Mouse (Mus musculus) limb, embryonic 13.5 days (tissue): Measurements from ENCODE around the gene Prrx2. TPM values are rescaled to one million over a fixed set of nuclear protein-coding genes. Genes with fewer than 3 reads are reported as not detected.

Source experiments
- ATAC-seq: fragments of 200-750 bp; cut with Nextera tagmentation; 2 replicates; pipeline ENCODE4 v1.8.0; 2017; ENCODE audit warnings: low read depth, moderate number of reproducible peaks, moderate TSS enrichment; ENCODE audit not compliant: low FRiP score
- H3K27ac ChIP-seq: fragments of 300-500 bp; sonication (generic); 2 replicates; pipeline ENCODE4 v1.5.1; 2015; ENCODE audit warnings: inconsistent platforms, mild to moderate bottlenecking, moderate library complexity
- H3K27me3 ChIP-seq: fragments of 300-500 bp; sonication (generic); 2 replicates; pipeline ENCODE4 v1.6.1; 2015; ENCODE audit warnings: mild to moderate bottlenecking, inconsistent platforms
- H3K36me3 ChIP-seq: fragments of 300-500 bp; sonication (generic); 2 replicates; pipeline ENCODE4 v1.6.1; 2015; ENCODE audit warnings: inconsistent platforms, mild to moderate bottlenecking, moderate library complexity
- H3K4me1 ChIP-seq: fragments of 300-500 bp; sonication (generic); 2 replicates; pipeline ENCODE4 v1.6.1; 2015; ENCODE audit warnings: inconsistent platforms
- H3K4me2 ChIP-seq: fragments of 300-500 bp; sonication (generic); replicated peaks from 2 replicates; pipeline ENCODE4 v1.6.1; 2015; ENCODE audit warnings: inconsistent platforms, mild to moderate bottlenecking, moderate library complexity
- H3K4me3 ChIP-seq: fragments of 300-500 bp; sonication (generic); 2 replicates; pipeline ENCODE4 v1.5.1; 2015; ENCODE audit warnings: moderate library complexity, mild to moderate bottlenecking, inconsistent platforms
- H3K9ac ChIP-seq: fragments of 300-500 bp; sonication (generic); 2 replicates; pipeline ENCODE4 v1.6.1; 2015; ENCODE audit warnings: mild to moderate bottlenecking, inconsistent platforms
- H3K9me3 ChIP-seq: fragments of 300-500 bp; sonication (generic); 2 replicates; pipeline ENCODE4 v1.6.1; 2016; ENCODE audit warnings: inconsistent platforms
- WGBS: fragments of 180-500 bp; shearing (Covaris S2); methylation state at CpG from one replicate; pipeline ENCODE4 v1.1.7; 2015; 5-methylcytosine and 5-hydroxymethylcytosine counted together
- polyA plus RNA-seq: library from polyadenylated mRNA; unstranded; fragments of >200 nt; fragmentation: Nextera tagmentation; extraction: Ambion mirVana; gene quantifications from 2 replicates; pipeline ENCODE4 v1.2.1, GENCODE M21; 2015

The Prrx2 gene
- polyA plus RNA-seq, 1 experiment from 2014 or later, result 93.6 TPM

- Histone ChIP-seq H3K9ac (peak overlapping the region; percentile 96), H3K4me1 (peaks cover 28% of the 10 kb centered on the region), H3K27ac (peak overlapping the region; percentile 61; the same call in 1 of the 2 replicates), H3K4me2 (peak overlapping the region; percentile 97), H3K4me3 (peak overlapping the region; percentile 99), H3K9me3 (no peaks in the 10 kb centered on the region), H3K36me3 (peaks cover 48% of the 10 kb centered on the region), H3K27me3 (no peaks in the 10 kb centered on the region)
- ATAC-seq, result 0 out of 2 replicates have a peak, but pooled peaks have one; percentile 2
- 32% methylated on average over 26 of the region's 26 CpGs for WGBS
Measured at GRCm38 (mm10) chr2:30826825-30827748, 7.7 kb upstream of the Prrx2 start.

GRCm38 (mm10) chr2:30827749-30828475 is 6.9 kb upstream of the Prrx2 start:
- no peaks in the 10 kb centered on the region for H3K9me3 ChIP-seq
- H3K4me3 ChIP-seq, result peak overlapping the region; percentile 99
- peak overlapping the region; percentile 96 for H3K9ac ChIP-seq
- H3K27ac ChIP-seq, result peak overlapping the region; percentile 61; the same call in 1 of the 2 replicates
- peaks cover 33% of the 10 kb centered on the region for H3K4me1 ChIP-seq
- ATAC-seq, result peak; percentile 86
- H3K36me3 ChIP-seq, result peaks cover 40% of the 10 kb centered on the region
- peak overlapping the region; percentile 97 for H3K4me2 ChIP-seq
- H3K27me3 ChIP-seq, result no peaks in the 10 kb centered on the region
- WGBS, result under 1% methylated on average over 63 of the region's 63 CpGs

- Histone ChIP-seq H3K9ac (no peak overlapping the region), H3K4me3 (no peak overlapping the region), H3K4me2 (no peak overlapping the region), H3K36me3 (peaks cover 26% of the 10 kb centered on the region), H3K9me3 (no peaks in the 10 kb centered on the region), H3K4me1 (peaks cover 38% of the 10 kb centered on the region), H3K27ac (no peak overlapping the region), H3K27me3 (no peaks in the 10 kb centered on the region)
- ATAC-seq, result no peak
- WGBS, result 41% methylated on average over 5 of the region's 5 CpGs
Measured at GRCm38 (mm10) chr2:30829315-30829714, 5.5 kb upstream of the Prrx2 start.

GRCm38 (mm10) chr2:30830283-30830795 is 4.4 kb upstream of the Prrx2 start, which contains the start of gene Asb6:
TSS of gene Asb6 (minus strand) at chr2:30830333.
- H3K9ac ChIP-seq, result 0 out of 2 replicates have a peak within 1 kb of the TSS, but pooled peaks have one; percentile 25
- H3K27me3 ChIP-seq, result no peaks in the 10 kb centered on the region
- peaks cover 48% of the 10 kb centered on the region for H3K4me1 ChIP-seq
- no peak for ATAC-seq
- 10% methylated on average over 4 of the region's 4 CpGs for WGBS
- peaks cover 15% of the 10 kb centered on the region for H3K36me3 ChIP-seq
- no peak within 1 kb of the TSS for H3K4me3 ChIP-seq
- H3K4me2 ChIP-seq, result no peak within 1 kb of the TSS
- no peak within 1 kb of the TSS for H3K27ac ChIP-seq
- no peaks in the 10 kb centered on the region for H3K9me3 ChIP-seq

GRCm38 (mm10) chr2:30833644-30834043 is 1.1 kb upstream of the Prrx2 start:
- peak overlapping the region; percentile 9; the same call in 1 of the 2 replicates for H3K9ac ChIP-seq
- 12% methylated on average over 5 of the region's 5 CpGs for WGBS
- H3K4me2 ChIP-seq, result peak overlapping the region; percentile 44

GRCm38 (mm10) chr2:30836238-30836990 is 1.6 kb downstream of the Prrx2 start:
- ATAC-seq, result peak; percentile 67
- H3K9ac ChIP-seq, result peak overlapping the region; percentile 8; the same call in 1 of the 2 replicates

More at GRCm38 (mm10) chr2:30833644-30834043, 1.1 kb upstream of the Prrx2 start:
- peak overlapping the region; percentile 97 for H3K27ac ChIP-seq
- H3K9me3 ChIP-seq, result no peaks in the 10 kb centered on the region
- peak; percentile 30; the same call in 1 of the 2 replicates for ATAC-seq
- H3K4me1 ChIP-seq, result peaks cover 54% of the 10 kb centered on the region
- H3K4me3 ChIP-seq, result no peak overlapping the region
- no peaks in the 10 kb centered on the region for H3K27me3 ChIP-seq
- H3K36me3 ChIP-seq, result no peaks in the 10 kb centered on the region

GRCm38 (mm10) chr2:30842615-30843014 is 7.8 kb downstream of the Prrx2 start:
- peaks cover 39% of the 10 kb centered on the region for H3K4me1 ChIP-seq
- no peaks in the 10 kb centered on the region for H3K27me3 ChIP-seq
- H3K9ac ChIP-seq, result no peak overlapping the region
- no peaks in the 10 kb centered on the region for H3K9me3 ChIP-seq
- H3K4me2 ChIP-seq, result no peak overlapping the region
- H3K36me3 ChIP-seq, result no peaks in the 10 kb centered on the region
- no peak overlapping the region for H3K4me3 ChIP-seq
- no peak overlapping the region; the same call in 1 of the 2 replicates for H3K27ac ChIP-seq
- no peak for ATAC-seq
- WGBS, result 50% methylated on average over 10 of the region's 10 CpGs

More at GRCm38 (mm10) chr2:30836238-30836990, 1.6 kb downstream of the Prrx2 start:
- H3K36me3 ChIP-seq, result no peaks in the 10 kb centered on the region
- H3K9me3 ChIP-seq, result no peaks in the 10 kb centered on the region
- 4% methylated on average over 21 of the region's 21 CpGs for WGBS
- H3K27ac ChIP-seq, result peak overlapping the region; percentile 96
- peak overlapping the region; percentile 51 for H3K4me2 ChIP-seq
- no peaks in the 10 kb centered on the region for H3K27me3 ChIP-seq
- 0 out of 2 replicates have a peak overlapping the region, but pooled peaks have one; percentile 5 for H3K4me3 ChIP-seq
- peaks cover 54% of the 10 kb centered on the region for H3K4me1 ChIP-seq

- H3K36me3 ChIP-seq, result no peaks in the 10 kb centered on the region
- under 1% methylated on average over 73 of the region's 80 CpGs for WGBS
- H3K4me3 ChIP-seq, result peak overlapping the region; percentile 83
- H3K9me3 ChIP-seq, result no peaks in the 10 kb centered on the region
- H3K4me2 ChIP-seq, result peak overlapping the region; percentile 79
- H3K27me3 ChIP-seq, result no peaks in the 10 kb centered on the region
- peak overlapping the region; percentile 84 for H3K27ac ChIP-seq
- ATAC-seq, result peak; percentile 62
- peaks cover 65% of the 10 kb centered on the region for H3K4me1 ChIP-seq
- peak overlapping the region; percentile 97 for H3K9ac ChIP-seq
Measured at GRCm38 (mm10) chr2:30845152-30846070, 10.6 kb downstream of the Prrx2 start.

- H3K9me3 ChIP-seq, result no peaks in the 10 kb centered on the region
- 33% methylated on average over 8 of the region's 8 CpGs for WGBS
- no peaks in the 10 kb centered on the region for H3K36me3 ChIP-seq
- H3K4me2 ChIP-seq, result peak overlapping the region; percentile 79
- no peaks in the 10 kb centered on the region for H3K27me3 ChIP-seq
- ATAC-seq, result no peak
- peak overlapping the region; percentile 83 for H3K4me3 ChIP-seq
- peak overlapping the region; percentile 84 for H3K27ac ChIP-seq
- H3K4me1 ChIP-seq, result peaks cover 73% of the 10 kb centered on the region
- peak overlapping the region; percentile 97 for H3K9ac ChIP-seq
Measured at GRCm38 (mm10) chr2:30846236-30846635, 11.5 kb downstream of the Prrx2 start.

GRCm38 (mm10) chr2:30846723-30847122 is 12.0 kb downstream of the Prrx2 start:
- Histone ChIP-seq H3K4me1 (peaks cover 78% of the 10 kb centered on the region), H3K27ac (peak overlapping the region; percentile 84), H3K9me3 (no peaks in the 10 kb centered on the region), H3K27me3 (no peaks in the 10 kb centered on the region), H3K4me2 (peak overlapping the region; percentile 79), H3K4me3 (peak overlapping the region; percentile 83), H3K36me3 (no peaks in the 10 kb centered on the region), H3K9ac (peak overlapping the region; percentile 97)
- no peak for ATAC-seq
- WGBS, result 4% methylated on average over 6 of the region's 6 CpGs
